Mouse (Mus musculus) cerebellum, adult 11 months (tissue): Measurements from ENCODE around the gene Fgf11.

ENCODE experiments used
- DNase-seq: peaks from one replicate; pipeline ENCODE4 v3.0.0; 2022

Gene Fgf11

GRCm38 (mm10) chr11:69801379-69801977 lies at the start of gene Fgf11:
TSS of gene Fgf11 (minus strand) at chr11:69801857.
- DNase-seq: no peak

GRCm38 (mm10) chr11:69850754-69851153 lies 49.1 kb upstream of the Fgf11 start:
- no peak for DNase-seq

GRCm38 (mm10) chr11:69849884-69850283 lies 48.2 kb upstream of the Fgf11 start:
- no peak for DNase-seq

- DNase-seq: no peak
These were observed 47.5 kb upstream of the Fgf11 start for GRCm38 (mm10) chr11:69849128-69849527.

- DNase-seq: peak; percentile 66
These were observed 46.4 kb upstream of the Fgf11 start for GRCm38 (mm10) chr11:69848021-69848420.

- no peak for DNase-seq
These were observed 45.4 kb upstream of the Fgf11 start for GRCm38 (mm10) chr11:69846738-69847688.

- DNase-seq: peak; percentile 90
These were observed 44.6 kb upstream of the Fgf11 start, which contains the start of gene Plscr3 for GRCm38 (mm10) chr11:69846198-69846680. TSS of gene Plscr3 (plus strand) at chr11:69846376.

- DNase-seq: no peak
These were observed 37.1 kb upstream of the Fgf11 start for GRCm38 (mm10) chr11:69838714-69839104.

GRCm38 (mm10) chr11:69837952-69838713 lies 36.5 kb upstream of the Fgf11 start, which contains the start of gene Tmem256:
TSS of gene Tmem256 (plus strand) at chr11:69838514.
- peak; percentile 96 for DNase-seq

GRCm38 (mm10) chr11:69837604-69837951 lies 35.9 kb upstream of the Fgf11 start, which contains the start of gene Nlgn2:
TSS of gene Nlgn2 (minus strand) at chr11:69837784.
- no peak for DNase-seq

- DNase-seq: peak; percentile 69
These were observed 35.3 kb upstream of the Fgf11 start for GRCm38 (mm10) chr11:69836703-69837576.

GRCm38 (mm10) chr11:69835966-69836335 lies 34.3 kb upstream of the Fgf11 start:
- no peak for DNase-seq

- no peak for DNase-seq
These were observed 33.8 kb upstream of the Fgf11 start for GRCm38 (mm10) chr11:69835326-69835965.

- no peak for DNase-seq
These were observed 32.4 kb upstream of the Fgf11 start for GRCm38 (mm10) chr11:69834001-69834549.

- no peak for DNase-seq
These were observed 31.9 kb upstream of the Fgf11 start for GRCm38 (mm10) chr11:69833554-69833953.

GRCm38 (mm10) chr11:69828832-69829231 lies 27.2 kb upstream of the Fgf11 start:
- no peak for DNase-seq

GRCm38 (mm10) chr11:69823456-69823855 lies 21.8 kb upstream of the Fgf11 start:
- DNase-seq: no peak

GRCm38 (mm10) chr11:69822080-69822479 lies 20.4 kb upstream of the Fgf11 start, which contains the start of gene Spem1:
TSS of gene Spem1 (minus strand) at chr11:69822180.
- DNase-seq: no peak

GRCm38 (mm10) chr11:69818871-69819270 lies 17.2 kb upstream of the Fgf11 start:
- DNase-seq: no peak

GRCm38 (mm10) chr11:69818365-69818764 lies 16.7 kb upstream of the Fgf11 start, which contains the start of gene Spem2:
TSS of gene Spem2 (minus strand) at chr11:69818465.
- DNase-seq: no peak

GRCm38 (mm10) chr11:69816520-69816919 lies 14.9 kb upstream of the Fgf11 start:
- DNase-seq: no peak
